Mouse (Mus musculus): ENCODE data around the gene Pofut2. TPM values are rescaled to one million over a fixed set of nuclear protein-coding genes. Genes with fewer than 3 reads are reported as not detected.
A peak's percentile ranks its signal among the peaks of the same experiment; 100 is the strongest.

Gene Pofut2
- total RNA-seq, 2 experiments from 2014 or later, result 30.7 to 36.2 TPM

DNA sequence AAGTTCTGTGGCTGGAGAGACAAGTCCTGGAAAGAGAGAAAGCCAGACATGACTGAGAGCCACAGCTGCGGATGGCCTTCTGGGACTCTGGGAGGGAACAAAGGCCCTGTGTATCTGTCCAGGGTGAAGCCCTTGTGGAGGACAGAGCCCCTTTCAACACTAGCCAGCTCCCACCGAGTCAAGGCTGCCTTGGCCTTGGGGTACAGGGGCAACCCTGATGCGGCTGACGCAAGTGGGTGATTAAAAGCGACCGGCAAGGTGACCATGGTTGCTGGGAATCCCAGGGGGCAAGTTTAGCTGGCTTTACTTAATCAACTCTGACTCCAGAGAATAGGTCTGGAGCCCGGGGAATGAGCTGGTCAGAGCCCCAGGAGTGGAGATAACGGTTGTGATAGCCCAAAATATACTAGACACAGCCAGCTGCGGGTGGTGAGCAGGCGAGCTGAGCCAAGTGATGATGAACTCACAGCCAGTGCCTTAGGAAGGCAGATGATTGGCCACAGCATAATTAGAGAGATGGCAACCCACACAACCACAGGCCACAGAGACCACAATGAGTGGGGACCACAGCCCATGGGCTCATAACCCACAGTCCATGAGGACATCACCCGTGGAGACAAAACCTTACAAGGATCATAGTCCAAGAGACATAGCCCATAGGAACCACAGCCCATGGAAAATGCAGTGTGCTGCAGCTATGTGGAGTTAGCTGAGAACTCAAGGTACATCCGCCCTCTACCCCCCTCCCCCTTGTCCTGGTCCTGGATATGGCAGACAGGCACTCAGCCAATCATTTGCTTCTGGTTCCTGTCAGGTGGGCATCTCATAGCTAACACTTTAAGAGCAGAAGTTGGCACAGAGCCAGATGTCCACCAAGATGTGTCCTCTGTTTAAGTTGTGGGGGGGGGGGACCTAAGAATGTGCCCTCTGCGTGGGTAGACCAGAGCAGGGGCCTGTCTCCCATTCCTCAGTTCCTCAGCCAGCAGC lies 29.1 kb upstream of the Pofut2 start:
- DNase-seq (ENCODE audit: low spot score in 2 of 2), result no peak

DNA sequence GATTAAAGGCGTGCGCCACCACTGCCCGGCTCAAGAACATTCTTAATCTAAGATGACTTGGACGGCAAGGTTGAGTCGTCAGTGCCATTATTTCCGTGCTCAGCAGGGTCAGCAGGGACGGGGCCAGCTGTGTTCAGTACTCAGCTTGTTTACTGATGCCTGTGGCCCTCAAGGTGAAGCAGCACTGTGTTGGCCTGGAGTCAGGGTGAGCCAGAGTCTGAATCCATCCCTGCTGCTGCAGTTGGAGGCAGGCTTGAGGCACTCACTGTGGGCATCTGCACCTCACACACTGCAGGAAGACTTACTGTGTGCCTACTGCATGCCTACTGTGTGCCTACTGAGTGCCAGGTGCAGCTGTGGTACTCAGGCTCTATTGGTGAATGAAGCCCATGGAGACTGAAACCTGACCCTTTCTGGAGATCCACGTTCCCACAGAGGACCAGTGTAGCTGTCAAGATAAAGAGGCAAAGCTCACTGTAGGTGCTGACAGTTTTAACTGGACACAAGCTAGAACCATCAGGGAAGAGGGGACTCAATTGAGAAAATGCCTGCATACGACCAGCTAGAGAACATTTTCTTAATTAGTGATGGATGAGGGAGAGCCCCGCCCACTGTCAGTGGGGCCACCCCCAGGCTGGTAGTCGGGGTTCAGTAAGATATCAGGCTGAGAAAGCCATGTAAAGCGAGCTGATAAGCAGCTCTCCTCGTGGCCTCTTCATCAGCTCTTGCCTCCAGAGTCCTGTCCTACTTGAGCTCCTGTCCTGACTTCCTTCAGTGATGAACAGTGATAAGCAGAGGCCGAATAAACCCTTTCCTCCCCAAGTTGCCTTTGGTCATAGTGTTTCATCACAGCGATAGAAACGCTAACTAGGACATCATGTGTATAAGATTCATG lies 26.9 kb upstream of the Pofut2 start:
- no peak for DNase-seq (ENCODE audit: low spot score in 2 of 2)

DNA sequence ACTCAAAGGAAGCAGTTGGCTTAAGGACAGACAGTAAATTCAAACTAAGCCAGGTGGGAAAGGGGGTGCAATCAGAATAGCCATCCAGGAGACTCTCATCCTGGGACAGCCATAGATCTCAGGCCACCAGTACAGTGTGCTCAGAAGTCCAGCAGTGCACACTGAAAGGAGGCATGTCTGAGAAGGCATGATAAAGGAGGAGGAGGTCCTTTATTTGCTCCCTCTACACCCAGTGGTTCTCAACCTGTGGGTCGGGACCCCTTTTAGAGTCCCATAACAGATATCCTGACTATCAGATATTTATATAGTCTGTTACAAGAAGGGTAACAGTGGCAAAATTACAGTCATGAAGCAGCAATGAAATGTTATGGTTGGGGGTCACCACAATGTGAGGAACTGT lies 25.8 kb upstream of the Pofut2 start:
- no peak for DNase-seq (ENCODE audit: low spot score in 2 of 2)

- DNase-seq (ENCODE audit: low spot score in 2 of 2), result no peak
These were observed 23.9 kb upstream of the Pofut2 start for GRCm38 (mm10) chr10:77234991-77235616.

DNA sequence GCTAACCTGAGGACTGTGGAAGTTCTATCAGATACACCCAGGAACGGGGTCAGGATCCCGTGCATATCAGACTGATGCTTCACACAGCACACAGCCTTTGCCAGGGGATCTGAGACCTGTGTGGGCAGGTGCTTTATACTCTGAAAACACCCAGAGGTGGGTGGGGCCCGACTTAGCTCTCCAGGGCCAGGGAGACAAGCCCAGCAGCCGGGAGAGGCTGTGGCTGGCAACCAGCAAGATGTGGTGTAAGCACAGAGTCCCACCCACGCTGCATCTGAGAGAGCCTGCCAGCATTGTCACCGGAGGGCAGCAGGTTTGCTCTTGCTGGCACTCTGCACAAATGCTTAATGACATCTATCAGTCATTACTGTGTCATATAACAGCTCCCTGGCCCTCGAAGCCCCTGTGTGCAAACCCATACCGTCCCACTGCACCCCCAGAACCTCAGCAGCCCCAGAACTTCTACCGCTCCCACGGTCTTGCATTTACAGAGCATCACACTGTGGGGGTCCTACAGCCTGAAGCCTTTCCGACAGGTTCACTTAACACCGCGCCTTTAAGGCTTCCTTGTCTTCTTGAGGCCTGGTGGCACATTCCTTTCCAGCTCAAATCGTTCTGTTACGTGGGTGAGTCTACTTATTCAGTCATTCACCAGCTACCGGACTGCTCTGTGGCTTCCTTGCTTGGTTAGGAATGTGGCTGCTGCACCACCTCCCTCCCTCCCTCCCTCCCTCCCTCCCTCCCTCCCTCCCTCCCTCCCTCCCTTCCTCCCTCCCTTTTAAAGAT lies 21.0 kb upstream of the Pofut2 start:
- DNase-seq (ENCODE audit: low spot score in 2 of 2), result no peak

DNA sequence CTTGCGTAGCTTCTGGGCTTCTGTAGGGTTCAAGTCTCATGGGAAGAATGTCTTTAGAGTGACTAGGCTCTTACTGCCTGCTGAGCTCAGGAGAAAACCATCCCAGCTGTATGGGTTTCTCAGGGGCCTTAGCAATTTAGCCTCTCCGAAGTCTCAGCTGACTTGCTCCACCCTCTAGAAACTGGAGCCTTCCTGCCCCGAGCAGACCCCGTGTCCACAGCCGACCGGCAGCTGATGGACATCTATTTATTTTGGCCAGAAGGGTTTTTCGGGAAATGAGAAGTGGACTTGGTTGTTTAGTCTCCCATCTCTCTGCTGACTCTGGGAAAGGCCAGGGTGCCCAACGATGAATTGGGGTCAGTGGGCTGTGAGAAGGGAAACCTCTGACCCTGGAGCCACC lies 18.3 kb upstream of the Pofut2 start:
- DNase-seq (ENCODE audit: low spot score in 2 of 2), result no peak

- DNase-seq (ENCODE audit: low spot score in 2 of 2), result no peak
These were observed 16.6 kb upstream of the Pofut2 start for GRCm38 (mm10) chr10:77242396-77242795.

- DNase-seq (ENCODE audit: low spot score in 2 of 2), result no peak
These were observed 16.1 kb upstream of the Pofut2 start for GRCm38 (mm10) chr10:77242871-77243270.

- DNase-seq (ENCODE audit: low spot score in 2 of 2), result no peak
These were observed 15.4 kb upstream of the Pofut2 start for GRCm38 (mm10) chr10:77243572-77244161.

DNA sequence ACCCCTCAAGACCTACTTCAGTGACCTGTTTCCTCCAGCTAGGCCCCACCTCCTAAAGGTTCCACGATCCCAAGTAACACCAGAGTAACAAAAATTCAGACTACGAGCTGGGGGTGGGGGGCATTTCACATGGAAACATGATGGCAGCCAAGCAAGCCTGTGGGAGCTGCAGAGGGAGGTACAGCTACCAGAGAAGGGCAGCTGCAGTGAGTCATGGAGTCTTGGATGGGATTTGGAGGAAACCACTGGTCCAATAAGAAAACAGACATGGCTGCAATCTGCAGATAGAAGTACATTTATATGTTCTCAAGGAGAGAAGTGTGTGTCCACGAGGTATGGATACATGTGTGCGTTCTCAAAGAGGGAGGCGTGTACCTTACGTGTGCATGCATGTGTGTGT lies 14.2 kb upstream of the Pofut2 start:
- no peak for DNase-seq (ENCODE audit: low spot score in 2 of 2)

DNA sequence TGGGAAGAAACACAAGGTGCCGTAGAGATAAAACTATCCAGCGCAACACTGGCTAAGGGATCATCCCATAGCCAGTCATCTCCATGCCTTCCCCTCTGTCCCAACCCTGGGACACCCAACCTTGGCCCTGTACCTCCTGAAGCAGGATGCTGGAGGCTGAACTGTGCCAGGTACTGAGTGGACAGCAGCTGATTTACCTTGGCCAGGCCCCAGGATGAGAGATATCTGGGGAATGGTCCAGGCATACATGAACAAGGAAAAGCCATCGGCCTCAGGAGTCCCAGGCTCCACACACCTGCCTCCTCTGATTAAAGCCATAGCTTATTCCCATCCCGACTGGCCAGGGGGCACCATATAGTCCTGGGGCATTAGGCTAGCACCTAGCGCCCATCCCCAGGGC lies 12.0 kb upstream of the Pofut2 start:
- no peak for DNase-seq (ENCODE audit: low spot score in 2 of 2)

GRCm38 (mm10) chr10:77247707-77248106 lies 11.3 kb upstream of the Pofut2 start:
- DNase-seq (ENCODE audit: low spot score in 2 of 2), result no peak

DNA sequence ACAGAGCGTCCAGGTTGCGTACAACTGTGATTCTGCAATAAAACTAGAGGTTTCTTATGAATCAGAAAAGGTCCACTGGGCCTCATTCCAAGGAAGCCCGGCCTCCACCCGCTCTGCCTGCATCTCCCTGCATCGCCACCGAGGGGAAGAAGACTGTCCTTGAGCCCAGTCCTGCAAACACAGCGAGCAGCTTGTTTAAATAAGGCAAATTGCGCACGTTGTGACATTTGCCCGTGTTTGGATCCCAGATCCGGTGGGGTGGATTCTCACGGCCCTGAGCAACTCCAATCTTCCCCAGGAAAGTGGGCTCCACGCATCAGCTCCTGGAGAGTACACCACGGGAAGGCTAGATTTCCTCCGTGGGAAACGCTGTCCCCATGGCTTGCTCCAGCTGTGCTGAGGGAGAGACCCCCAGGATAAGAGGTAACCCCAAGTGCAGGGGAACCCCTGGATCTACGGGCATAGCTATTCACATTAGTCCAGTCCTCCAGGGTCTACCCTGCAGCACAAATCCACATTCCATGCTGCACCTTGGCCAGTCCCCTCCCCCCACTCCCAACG lies 7.7 kb upstream of the Pofut2 start:
- no peak for DNase-seq (ENCODE audit: low spot score in 2 of 2)

DNA sequence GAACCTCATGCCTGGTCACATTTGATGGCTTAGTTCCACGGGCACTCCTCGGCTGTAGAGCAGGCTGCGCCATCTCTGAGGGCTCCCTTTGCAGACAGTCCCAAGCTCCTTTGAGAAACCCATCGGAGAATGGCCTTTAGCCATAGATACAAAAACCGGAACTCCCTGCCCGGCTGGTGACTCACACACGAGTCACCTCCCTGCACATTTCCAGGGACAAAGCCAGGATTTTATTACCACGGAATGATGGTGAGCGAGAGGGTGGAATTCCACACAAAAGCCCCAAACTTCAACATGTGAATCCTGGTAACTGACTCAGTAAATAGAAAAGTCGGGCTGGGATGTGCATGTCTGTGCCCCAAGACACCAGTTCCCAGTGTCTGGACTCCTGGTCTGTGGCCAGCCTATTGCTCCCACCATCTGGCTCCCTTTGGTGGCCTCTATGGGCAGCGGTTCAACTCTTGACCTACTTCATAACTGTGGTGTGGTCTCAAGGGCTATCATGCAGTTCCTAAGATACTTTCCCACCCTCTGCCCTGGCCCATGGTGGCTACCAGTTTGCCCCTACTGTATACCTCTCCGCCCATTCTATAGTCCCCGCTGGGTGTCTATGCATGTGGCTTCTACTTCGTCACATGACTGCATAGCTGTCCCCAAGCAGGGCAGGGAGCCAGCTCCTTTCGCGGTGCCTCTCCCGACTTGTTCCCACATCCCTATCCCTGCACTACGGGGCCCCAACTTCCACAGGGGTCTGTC lies 7.1 kb upstream of the Pofut2 start:
- no peak for DNase-seq (ENCODE audit: low spot score in 2 of 2)

DNA sequence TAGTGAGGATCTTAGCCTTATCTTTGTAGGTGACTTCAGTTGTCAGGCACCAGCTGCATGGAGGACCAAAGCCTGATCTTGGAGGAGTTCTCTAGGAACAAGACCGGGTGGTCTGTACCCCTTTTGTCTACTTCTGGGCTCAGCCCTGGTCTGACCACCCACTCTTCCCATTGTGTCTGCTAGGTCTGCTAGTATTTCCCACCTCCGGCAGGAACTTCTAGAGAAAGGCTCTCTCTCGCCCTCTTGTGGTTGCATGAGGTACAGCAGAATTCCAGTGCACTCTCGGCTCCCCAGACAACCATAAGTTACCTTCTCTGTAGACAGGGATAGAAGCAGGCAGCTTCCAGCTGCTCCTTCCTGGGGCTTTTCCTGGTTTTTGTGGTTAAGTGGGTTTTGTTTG lies 6.2 kb upstream of the Pofut2 start:
- DNase-seq (ENCODE audit: low spot score in 2 of 2), result peak; percentile 90 to 91

GRCm38 (mm10) chr10:77255231-77255630 lies 3.8 kb upstream of the Pofut2 start:
- DNase-seq (ENCODE audit: low spot score in 2 of 2), result no peak

DNA sequence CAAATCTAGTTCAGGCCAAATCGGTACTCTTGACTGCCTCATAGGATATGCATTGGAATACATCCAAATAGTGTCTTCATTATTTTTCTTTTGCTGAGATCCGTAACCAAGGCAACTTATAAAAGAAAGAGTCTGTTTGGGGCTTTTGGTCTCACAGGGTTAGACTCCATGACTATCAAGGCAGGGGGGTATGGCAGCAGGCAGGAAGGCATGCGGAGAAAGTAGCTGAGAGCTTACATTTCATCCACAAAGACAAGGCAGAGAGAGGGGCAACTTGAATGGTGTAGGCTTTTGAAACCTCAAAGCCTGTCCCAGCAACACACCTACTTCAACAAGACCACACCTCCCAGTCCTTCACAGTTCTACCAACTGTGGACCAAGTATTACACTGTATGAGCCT lies 3.3 kb upstream of the Pofut2 start:
- DNase-seq (ENCODE audit: low spot score in 2 of 2), result no peak

GRCm38 (mm10) chr10:77258041-77258590 lies 902 bp upstream of the Pofut2 start:
- no peak for DNase-seq (ENCODE audit: low spot score in 2 of 2)
